Mouse (Mus musculus) ovary, adult 18-20 months (tissue): ENCODE measurements around the gene Mrps2.
"Not testable (repeated sequence)": the region's sequence is repeated elsewhere in the genome, so short reads cannot be mapped to it uniquely, and the experiment has no call there.

ENCODE experiments used
- DNase-seq: peaks from one replicate; pipeline ENCODE4 v3.0.0; 2022; ENCODE audit warnings: low spot score, mixed read lengths

Gene Mrps2

GRCm38 (mm10) chr2:28467860-28468485, at the start of gene Mrps2:
TSS of gene Mrps2 (plus strand) at chr2:28468066.
- DNase-seq = peak; percentile 73

- DNase-seq = peak; percentile 68
Measured at GRCm38 (mm10) chr2:28419898-28420297, 48.0 kb upstream of the Mrps2 start.

GRCm38 (mm10) chr2:28423167-28423566, 44.7 kb upstream of the Mrps2 start:
- no peak for DNase-seq

DNA sequence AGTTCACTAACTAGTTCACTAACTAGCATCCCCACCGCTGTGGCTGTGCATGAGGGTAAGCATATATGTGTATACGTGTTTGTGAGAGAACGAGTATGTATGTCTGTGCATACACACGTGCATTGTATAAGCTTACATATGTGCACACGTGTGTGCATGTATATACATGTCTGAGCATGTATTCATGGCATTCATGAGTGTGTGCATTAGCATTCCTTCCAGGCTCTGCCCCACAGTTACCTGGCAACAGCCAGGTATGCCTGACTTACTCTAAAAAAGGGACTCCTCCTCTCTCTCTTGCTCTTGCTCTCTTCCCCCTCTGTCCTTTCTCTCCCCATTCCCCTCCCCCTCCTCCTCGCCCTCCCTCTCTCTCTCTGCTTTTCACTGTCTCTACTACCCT, 40.6 kb upstream of the Mrps2 start:
- DNase-seq = no peak

DNA sequence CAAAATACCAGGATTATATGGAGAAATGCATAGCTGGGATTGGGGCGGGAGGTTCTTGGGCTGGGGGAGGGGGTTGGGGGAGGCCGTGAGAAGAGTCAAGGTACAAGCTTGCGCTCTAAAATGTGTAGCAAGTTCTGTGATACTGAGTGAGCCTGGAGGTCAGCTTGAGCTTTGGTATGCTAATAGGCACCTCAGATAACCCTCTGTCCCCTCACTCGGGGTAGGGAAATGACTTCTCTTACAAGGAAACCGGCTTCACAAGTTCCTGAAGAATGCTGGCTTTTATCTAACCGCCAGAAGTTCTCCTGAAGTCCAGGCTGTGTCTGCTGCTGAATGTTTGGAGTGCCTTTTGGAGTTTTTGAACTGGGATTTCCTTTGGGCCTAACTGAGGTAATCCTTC, 37.0 kb upstream of the Mrps2 start:
- DNase-seq = no peak

DNA sequence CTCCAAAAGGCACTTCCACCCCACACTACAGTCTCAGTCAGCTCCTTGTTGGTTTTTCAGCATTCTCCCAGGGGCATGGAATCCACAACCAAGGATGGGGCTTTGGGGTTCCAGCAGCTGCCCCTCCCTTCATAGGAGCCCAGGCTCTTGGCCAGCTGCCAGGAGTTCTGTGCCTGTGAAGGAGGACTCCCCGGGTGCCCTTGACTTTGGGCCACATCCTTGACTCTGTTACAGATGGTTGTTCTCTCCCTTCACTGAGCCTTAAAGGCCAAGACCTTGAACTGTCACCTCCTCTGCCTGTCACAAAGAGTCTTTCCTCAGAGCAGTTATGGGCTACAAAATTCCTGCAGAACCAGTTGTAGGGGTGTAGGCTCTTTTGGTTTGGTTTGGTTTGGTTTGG, 35.1 kb upstream of the Mrps2 start:
- DNase-seq = peak; percentile 62

DNA sequence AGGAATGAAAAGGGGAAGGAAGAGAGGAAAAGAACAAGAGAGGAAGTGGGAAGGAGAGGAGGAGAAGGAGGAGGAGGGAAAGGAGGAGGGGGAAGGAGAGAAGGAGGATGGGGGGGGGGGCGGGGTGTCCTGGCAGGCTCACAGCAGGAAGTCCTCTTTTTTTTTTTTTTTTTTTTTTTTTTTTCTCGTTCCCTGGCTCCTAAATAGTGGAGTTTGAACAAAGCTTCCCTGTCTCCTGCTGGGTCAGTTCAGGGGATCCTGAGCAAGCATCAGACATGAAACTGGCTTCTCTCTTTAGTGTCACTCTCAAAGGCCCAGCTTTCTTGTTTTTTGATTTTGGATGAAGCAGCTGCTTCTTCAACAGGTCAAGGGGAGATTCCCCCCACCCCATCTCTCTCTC, 34.4 kb upstream of the Mrps2 start:
- no peak for DNase-seq

GRCm38 (mm10) chr2:28435401-28435800, 32.5 kb upstream of the Mrps2 start:
- no peak for DNase-seq

GRCm38 (mm10) chr2:28440842-28441241, 27.0 kb upstream of the Mrps2 start:
- DNase-seq = no peak

GRCm38 (mm10) chr2:28445082-28445481, 22.8 kb upstream of the Mrps2 start:
- DNase-seq = no peak

GRCm38 (mm10) chr2:28446181-28446514, 21.7 kb upstream of the Mrps2 start:
- no peak for DNase-seq

GRCm38 (mm10) chr2:28446515-28447314, 21.2 kb upstream of the Mrps2 start, which contains the start of gene Ppp1r26:
TSS of gene Ppp1r26 (plus strand) at chr2:28446800.
- DNase-seq = peak; percentile 46

- no peak for DNase-seq
Measured at GRCm38 (mm10) chr2:28447315-28447670, 20.6 kb upstream of the Mrps2 start.

DNA sequence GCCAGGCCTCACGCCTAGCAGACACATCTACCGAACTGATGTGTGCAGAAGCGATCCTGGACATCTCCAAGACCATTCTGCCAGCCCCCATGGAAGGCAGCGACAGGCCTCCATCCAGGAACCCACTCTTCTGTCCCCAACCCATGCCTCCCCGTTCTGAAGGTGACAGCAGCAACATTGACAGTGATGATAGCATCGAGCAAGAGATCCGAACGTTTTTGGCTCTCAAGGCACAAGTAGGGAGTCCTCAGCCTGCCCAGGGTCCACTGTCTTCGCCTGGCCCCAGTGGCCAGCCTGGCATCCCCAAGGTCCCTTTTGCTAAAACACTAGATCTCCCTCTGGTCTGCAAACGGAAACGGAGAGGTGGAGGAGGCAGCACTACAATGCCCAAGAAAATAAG, 16.2 kb upstream of the Mrps2 start:
- DNase-seq = no peak

DNA sequence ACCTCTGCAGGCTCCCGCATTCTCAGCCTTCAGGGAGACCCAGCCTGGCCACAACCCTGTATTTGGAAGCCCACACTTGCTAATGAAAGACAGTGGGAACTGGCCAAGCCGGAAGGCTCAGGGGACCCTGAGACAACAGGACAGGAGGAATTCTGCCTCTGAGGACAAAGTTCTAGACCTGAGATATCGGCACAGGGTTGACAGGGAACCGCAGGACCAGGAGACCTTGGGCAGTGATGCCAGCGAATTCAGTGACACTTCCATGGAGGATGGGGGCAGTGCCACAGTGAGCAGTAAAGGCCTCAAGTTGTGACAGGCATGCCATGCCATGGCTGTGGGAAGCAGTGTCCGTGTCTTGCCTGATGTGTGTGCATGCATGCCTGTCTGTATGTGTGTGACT, 14.3 kb upstream of the Mrps2 start:
- no peak for DNase-seq

DNA sequence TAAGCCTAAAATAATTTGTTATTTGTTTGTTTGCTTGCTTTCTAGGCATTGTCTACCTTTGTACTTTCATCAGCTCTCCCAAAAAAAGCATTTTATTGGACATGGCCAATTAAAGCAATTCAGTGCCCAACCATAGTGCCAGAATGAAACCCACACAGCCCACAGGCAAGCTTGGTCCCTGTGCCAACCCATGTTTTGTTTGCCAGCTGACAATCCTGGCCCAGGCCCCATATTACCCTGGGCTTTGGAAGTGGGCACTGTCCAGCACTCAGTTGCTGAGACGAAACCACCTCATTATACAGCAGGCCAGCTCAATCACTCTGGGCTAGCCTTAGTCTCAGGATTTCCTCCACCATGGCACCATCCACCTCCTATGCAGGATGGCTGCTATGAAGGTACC, 11.2 kb upstream of the Mrps2 start:
- DNase-seq = no peak

DNA sequence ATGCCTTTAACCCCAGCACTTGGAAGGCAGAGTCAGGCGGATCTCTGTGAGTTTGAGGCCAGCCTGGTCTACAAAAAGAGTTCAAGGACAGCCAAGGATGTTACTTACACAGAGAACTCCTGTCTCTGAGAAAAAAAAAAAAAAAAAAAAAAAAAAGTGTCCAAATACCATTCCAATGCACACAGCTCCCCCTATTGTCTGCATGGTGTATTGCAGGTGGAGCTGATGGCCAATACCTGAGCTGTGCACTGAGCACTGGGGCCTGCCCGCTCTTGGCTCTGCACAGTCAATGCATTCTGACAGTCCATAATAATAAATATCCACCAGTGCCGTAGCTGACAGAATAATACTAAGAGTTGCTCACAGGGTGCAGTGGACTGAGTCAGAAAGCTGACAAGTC, 3.9 kb upstream of the Mrps2 start:
- DNase-seq = no peak

DNA sequence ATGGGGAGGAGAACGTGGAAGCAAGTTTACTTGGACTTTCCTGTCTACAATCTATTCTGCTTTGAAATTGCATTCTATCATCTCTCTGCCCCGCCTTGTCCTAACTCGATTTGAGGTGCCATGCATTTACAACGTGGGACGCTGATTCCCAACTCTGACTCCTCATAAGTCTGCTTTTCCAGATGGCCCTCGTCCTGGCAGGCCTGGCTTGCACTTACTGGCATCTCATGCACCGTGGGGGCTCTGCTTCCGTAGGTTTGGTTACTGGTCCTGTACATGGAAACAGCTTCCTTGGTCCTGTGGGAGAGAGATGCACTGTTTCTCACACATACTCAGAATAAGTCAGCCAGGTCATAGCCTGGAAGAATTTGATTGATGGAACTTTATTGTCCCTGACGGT, 2.9 kb upstream of the Mrps2 start:
- DNase-seq = no peak

- DNase-seq = peak; percentile 89
Measured at GRCm38 (mm10) chr2:28465836-28466518, 1.9 kb upstream of the Mrps2 start, which contains the start of gene 1700007K13Rik. TSS of gene 1700007K13Rik (minus strand) at chr2:28466332.

GRCm38 (mm10) chr2:28468486-28469225, 790 bp downstream of the Mrps2 start:
- DNase-seq = no peak

DNA sequence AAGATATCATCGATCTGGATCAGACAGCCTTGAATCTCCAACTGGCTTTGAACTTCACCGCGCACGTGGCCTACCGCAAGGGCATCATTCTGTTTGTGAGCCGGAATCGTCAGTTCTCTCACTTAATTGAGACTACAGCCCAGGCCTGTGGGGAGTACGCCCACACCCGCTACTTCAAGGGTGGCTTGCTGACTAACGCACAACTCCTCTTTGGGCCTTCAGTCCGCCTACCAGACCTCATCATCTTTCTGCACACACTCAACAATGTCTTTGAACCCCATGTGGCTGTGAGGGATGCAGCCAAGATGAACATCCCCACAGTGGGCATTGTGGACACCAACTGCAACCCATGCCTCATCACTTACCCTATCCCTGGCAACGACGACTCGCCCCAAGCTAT, 1.6 kb downstream of the Mrps2 start:
- no peak for DNase-seq

DNA sequence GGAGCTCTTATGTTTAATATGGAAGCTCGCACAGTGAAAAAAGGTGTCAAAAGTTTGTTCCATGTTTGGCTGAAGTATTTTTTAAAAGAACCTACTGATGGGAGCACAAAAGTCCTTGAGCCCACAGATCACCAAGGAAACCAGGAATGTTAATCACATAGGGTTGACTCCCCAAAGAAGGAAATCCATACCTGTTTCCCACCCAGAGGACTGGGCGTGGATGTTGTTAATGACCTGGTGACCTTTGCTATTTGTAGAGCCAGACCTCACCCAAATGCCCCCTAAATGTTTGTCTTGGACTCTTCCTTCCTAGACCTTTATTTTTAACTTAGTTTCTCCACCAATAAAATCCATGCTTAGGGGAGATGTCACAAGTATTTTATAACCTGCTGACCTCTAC, 2.7 kb downstream of the Mrps2 start:
- no peak for DNase-seq

GRCm38 (mm10) chr2:28472011-28472410, 4.1 kb downstream of the Mrps2 start:
- DNase-seq = not testable (repeated sequence)
